Mouse (Mus musculus) inflammation-experienced regulatory T-cells, adult 16 weeks (primary cell): Measurements from ENCODE around the gene Zfp131. TPM values are rescaled to one million over a fixed set of nuclear protein-coding genes. Genes with fewer than 3 reads are reported as not detected.

Experiments
- polyA plus RNA-seq: library from polyadenylated mRNA; unstranded; fragments of 100-300 nt; shearing (Covaris generic); gene quantifications from one replicate; pipeline ENCODE4 v1.2.1, GENCODE M21; 2017

Zfp131 gene
- polyA plus RNA-seq: 26.0 TPM

GRCm38 (mm10) chr13:119790761-119791579 is at the start of gene Zfp131:
TSS of gene Zfp131 (minus strand) at chr13:119790889.

GRCm38 (mm10) chr13:119835320-119836056 is 44.8 kb upstream of the Zfp131 start, which contains the start of gene D13Ertd608e:
TSS of gene D13Ertd608e (plus strand) at chr13:119836006.

GRCm38 (mm10) chr13:119830116-119830515 is 39.4 kb upstream of the Zfp131 start, which contains the start of gene AF067063:
TSS of gene AF067063 (minus strand) at chr13:119830216.

GRCm38 (mm10) chr13:119755681-119756471 is 34.8 kb downstream of the Zfp131 start, which contains the start of gene Nim1k:
TSS of gene Nim1k (minus strand) at chr13:119755882.

Other genes starting within 250 kb of the Zfp131 start
- not detected for gene Ccl28, start 167.1 kb downstream of the Zfp131 start, polyA plus RNA-seq
- 47.3 TPM for gene Hmgcs1, start 100.5 kb downstream of the Zfp131 start, polyA plus RNA-seq
- gene Nim1k, start 35.0 kb downstream of the Zfp131 start, polyA plus RNA-seq: 0.29 TPM
- gene AF067063, start 39.3 kb upstream of the Zfp131 start, polyA plus RNA-seq: not detected
- gene D13Ertd608e, start 45.1 kb upstream of the Zfp131 start, polyA plus RNA-seq: not detected
- gene Tcstv1, start 103.9 kb upstream of the Zfp131 start, polyA plus RNA-seq: not detected
- gene Gm21761, start 138.4 kb upstream of the Zfp131 start, polyA plus RNA-seq: not detected
- not detected for gene B020031M17Rik, start 159.9 kb upstream of the Zfp131 start, polyA plus RNA-seq
- not detected for gene Gm36079, start 236.1 kb upstream of the Zfp131 start, polyA plus RNA-seq